Mouse (Mus musculus) hindbrain, embryonic 12.5 days (tissue): ENCODE data around the gene Etv6. TPM values are rescaled to one million over a fixed set of nuclear protein-coding genes. Genes with fewer than 3 reads are reported as not detected.

Experiments used
- ATAC-seq: fragments of 200-750 bp; cut with Nextera tagmentation; 2 replicates; pipeline ENCODE4 v1.8.0; 2017; ENCODE audit warnings: moderate TSS enrichment; ENCODE audit not compliant: low FRiP score
- H3K27ac ChIP-seq: fragments of 300-500 bp; sonication (generic); 2 replicates; pipeline ENCODE4 v1.5.1; 2016; ENCODE audit warnings: mild to moderate bottlenecking
- H3K27me3 ChIP-seq: fragments of 300-500 bp; sonication (generic); 2 replicates; pipeline ENCODE4 v1.6.1; 2016; ENCODE audit warnings: mild to moderate bottlenecking
- H3K36me3 ChIP-seq: fragments of 300-500 bp; sonication (generic); 2 replicates; pipeline ENCODE4 v1.6.1; 2016; ENCODE audit warnings: mild to moderate bottlenecking
- H3K4me1 ChIP-seq: fragments of 300-500 bp; sonication (generic); 2 replicates; pipeline ENCODE4 v1.6.1; 2016
- H3K4me2 ChIP-seq: fragments of 300-500 bp; sonication (generic); replicated peaks from 2 replicates; pipeline ENCODE4 v1.6.1; 2016; ENCODE audit warnings: mild to moderate bottlenecking
- H3K4me3 ChIP-seq: fragments of 300-500 bp; sonication (generic); 2 replicates; pipeline ENCODE4 v1.5.1; 2016; ENCODE audit warnings: mild to moderate bottlenecking
- H3K9ac ChIP-seq: fragments of 300-500 bp; sonication (generic); 2 replicates; pipeline ENCODE4 v1.6.1; 2016; ENCODE audit warnings: mild to moderate bottlenecking, moderate library complexity
- H3K9me3 ChIP-seq: fragments of 300-500 bp; sonication (generic); replicated peaks from 2 replicates; pipeline ENCODE4 v1.6.1; 2016; ENCODE audit warnings: mild to moderate bottlenecking
- WGBS: fragments of 180-500 bp; shearing (Covaris S2); methylation state at CpG from one replicate; pipeline ENCODE4 v1.1.7; 2016; 5-methylcytosine and 5-hydroxymethylcytosine counted together
- polyA plus RNA-seq: library from polyadenylated mRNA; unstranded; fragments of >200 nt; fragmentation: Nextera tagmentation; extraction: Ambion mirVana; gene quantifications from 2 replicates; pipeline ENCODE4 v1.2.1, GENCODE M21; 2016

Etv6 gene
- polyA plus RNA-seq, 1 experiment from 2014 or later = 11.7 TPM

- no peak overlapping the region for H3K9ac ChIP-seq
- no peak overlapping the region for H3K27ac ChIP-seq
- no peaks in the 10 kb centered on the region for H3K36me3 ChIP-seq
- no peak overlapping the region for H3K4me3 ChIP-seq
- no peaks in the 10 kb centered on the region for H3K9me3 ChIP-seq
- 79% methylated on average over 6 of the region's 6 CpGs for WGBS
- no peak overlapping the region for H3K4me2 ChIP-seq
- peaks cover 48% of the 10 kb centered on the region for H3K4me1 ChIP-seq
- no peaks in the 10 kb centered on the region for H3K27me3 ChIP-seq
- ATAC-seq = no peak
Observed at GRCm38 (mm10) chr6:134152539-134152938, 117.0 kb downstream of the Etv6 start.

- peaks cover 42% of the 10 kb centered on the region for H3K4me1 ChIP-seq
Observed at GRCm38 (mm10) chr6:134154746-134155145, 119.2 kb downstream of the Etv6 start.

GRCm38 (mm10) chr6:134155900-134156623 lies 120.6 kb downstream of the Etv6 start:
- Histone ChIP-seq H3K9ac (no peak overlapping the region), H3K27me3 (no peaks in the 10 kb centered on the region), H3K36me3 (no peaks in the 10 kb centered on the region), H3K4me2 (0 out of 2 replicates have a peak overlapping the region, but pooled peaks have one; percentile 15), H3K4me1 (peaks cover 42% of the 10 kb centered on the region), H3K27ac (peak overlapping the region; percentile 13; the same call in 1 of the 2 replicates), H3K4me3 (no peak overlapping the region), H3K9me3 (no peaks in the 10 kb centered on the region)
- ATAC-seq = peak; percentile 39
- 23% methylated on average over 8 of the region's 8 CpGs for WGBS

More at GRCm38 (mm10) chr6:134154746-134155145, 119.2 kb downstream of the Etv6 start:
- no peaks in the 10 kb centered on the region for H3K9me3 ChIP-seq
- H3K27ac ChIP-seq = no peak overlapping the region
- no peak for ATAC-seq
- H3K36me3 ChIP-seq = no peaks in the 10 kb centered on the region
- H3K4me2 ChIP-seq = no peak overlapping the region
- 86% methylated on average over 8 of the region's 8 CpGs for WGBS
- no peak overlapping the region for H3K4me3 ChIP-seq
- H3K27me3 ChIP-seq = no peaks in the 10 kb centered on the region
- H3K9ac ChIP-seq = no peak overlapping the region

- Histone ChIP-seq H3K4me3 (no peak overlapping the region), H3K9ac (no peak overlapping the region), H3K27ac (peak overlapping the region; percentile 37; the same call in 1 of the 2 replicates), H3K36me3 (no peaks in the 10 kb centered on the region; the same call in 1 of the 2 replicates), H3K4me1 (peaks cover 35% of the 10 kb centered on the region), H3K4me2 (no peak overlapping the region), H3K9me3 (no peaks in the 10 kb centered on the region), H3K27me3 (no peaks in the 10 kb centered on the region)
- 41% methylated on average over 6 of the region's 6 CpGs for WGBS
- peak; percentile 80 for ATAC-seq
Observed at GRCm38 (mm10) chr6:134157533-134158115, 122.1 kb downstream of the Etv6 start.

- Histone ChIP-seq H3K9ac (no peak overlapping the region), H3K4me2 (no peak overlapping the region), H3K4me1 (peaks cover 35% of the 10 kb centered on the region), H3K27me3 (no peaks in the 10 kb centered on the region), H3K9me3 (no peaks in the 10 kb centered on the region), H3K27ac (no peak overlapping the region), H3K36me3 (no peaks in the 10 kb centered on the region; the same call in 1 of the 2 replicates), H3K4me3 (no peak overlapping the region)
- ATAC-seq = no peak
- 86% methylated on average over 2 of the region's 2 CpGs for WGBS
Observed at GRCm38 (mm10) chr6:134158201-134158600, 122.7 kb downstream of the Etv6 start.

GRCm38 (mm10) chr6:134159672-134160071 lies 124.2 kb downstream of the Etv6 start:
- no peaks in the 10 kb centered on the region; the same call in 1 of the 2 replicates for H3K36me3 ChIP-seq
- no peaks in the 10 kb centered on the region for H3K9me3 ChIP-seq
- H3K9ac ChIP-seq = no peak overlapping the region
- 74% methylated on average over 4 of the region's 4 CpGs for WGBS
- H3K4me3 ChIP-seq = no peak overlapping the region
- no peak for ATAC-seq
- H3K4me2 ChIP-seq = no peak overlapping the region
- H3K4me1 ChIP-seq = peaks cover 32% of the 10 kb centered on the region
- H3K27me3 ChIP-seq = no peaks in the 10 kb centered on the region
- H3K27ac ChIP-seq = no peak overlapping the region

GRCm38 (mm10) chr6:134161040-134161439 lies 125.5 kb downstream of the Etv6 start:
- H3K9me3 ChIP-seq = no peaks in the 10 kb centered on the region
- H3K36me3 ChIP-seq = no peaks in the 10 kb centered on the region; the same call in 1 of the 2 replicates
- H3K27me3 ChIP-seq = no peaks in the 10 kb centered on the region
- peaks cover 20% of the 10 kb centered on the region for H3K4me1 ChIP-seq
- no peak overlapping the region for H3K27ac ChIP-seq
- H3K4me3 ChIP-seq = no peak overlapping the region
- 82% methylated on average over 13 of the region's 13 CpGs for WGBS
- no peak overlapping the region for H3K9ac ChIP-seq
- no peak overlapping the region for H3K4me2 ChIP-seq
- no peak for ATAC-seq

GRCm38 (mm10) chr6:134163346-134163745 lies 127.8 kb downstream of the Etv6 start:
- no peak overlapping the region for H3K27ac ChIP-seq
- 91% methylated on average over 1 of the region's 1 CpGs for WGBS
- H3K9me3 ChIP-seq = no peaks in the 10 kb centered on the region
- H3K27me3 ChIP-seq = no peaks in the 10 kb centered on the region
- H3K9ac ChIP-seq = no peak overlapping the region
- no peak for ATAC-seq
- H3K4me2 ChIP-seq = no peak overlapping the region
- no peak overlapping the region for H3K4me3 ChIP-seq
- H3K36me3 ChIP-seq = no peaks in the 10 kb centered on the region; the same call in 1 of the 2 replicates
- no peaks in the 10 kb centered on the region for H3K4me1 ChIP-seq

- H3K4me3 ChIP-seq = no peak overlapping the region
- H3K9ac ChIP-seq = no peak overlapping the region
- H3K4me1 ChIP-seq = no peaks in the 10 kb centered on the region
- no peaks in the 10 kb centered on the region; the same call in 1 of the 2 replicates for H3K36me3 ChIP-seq
- H3K9me3 ChIP-seq = no peaks in the 10 kb centered on the region
- no peak for ATAC-seq
- 79% methylated on average over 8 of the region's 8 CpGs for WGBS
- H3K27me3 ChIP-seq = no peaks in the 10 kb centered on the region
- no peak overlapping the region for H3K27ac ChIP-seq
- H3K4me2 ChIP-seq = no peak overlapping the region
Observed at GRCm38 (mm10) chr6:134164356-134164755, 128.9 kb downstream of the Etv6 start.

GRCm38 (mm10) chr6:134165012-134165411 lies 129.5 kb downstream of the Etv6 start:
- 68% methylated on average over 8 of the region's 8 CpGs for WGBS
- H3K4me3 ChIP-seq = no peak overlapping the region
- H3K27ac ChIP-seq = no peak overlapping the region
- H3K4me1 ChIP-seq = peaks cover 1% of the 10 kb centered on the region
- no peaks in the 10 kb centered on the region for H3K27me3 ChIP-seq
- H3K9me3 ChIP-seq = no peaks in the 10 kb centered on the region
- no peak overlapping the region for H3K4me2 ChIP-seq
- H3K36me3 ChIP-seq = no peaks in the 10 kb centered on the region; the same call in 1 of the 2 replicates
- ATAC-seq = no peak
- H3K9ac ChIP-seq = no peak overlapping the region

GRCm38 (mm10) chr6:134167963-134168362 lies 132.5 kb downstream of the Etv6 start:
- Histone ChIP-seq H3K36me3 (no peaks in the 10 kb centered on the region), H3K27ac (no peak overlapping the region), H3K4me1 (peaks cover 10% of the 10 kb centered on the region), H3K4me2 (no peak overlapping the region), H3K9ac (no peak overlapping the region), H3K27me3 (no peaks in the 10 kb centered on the region), H3K9me3 (no peaks in the 10 kb centered on the region), H3K4me3 (no peak overlapping the region)
- no peak for ATAC-seq
- WGBS = 70% methylated on average over 5 of the region's 5 CpGs

- no peak for ATAC-seq
- no peak overlapping the region for H3K4me2 ChIP-seq
- no peak overlapping the region for H3K27ac ChIP-seq
- peaks cover 10% of the 10 kb centered on the region for H3K4me1 ChIP-seq
- WGBS = 93% methylated on average over 11 of the region's 11 CpGs
- no peaks in the 10 kb centered on the region for H3K36me3 ChIP-seq
- H3K4me3 ChIP-seq = no peak overlapping the region
- no peaks in the 10 kb centered on the region for H3K9me3 ChIP-seq
- H3K27me3 ChIP-seq = no peaks in the 10 kb centered on the region
- H3K9ac ChIP-seq = no peak overlapping the region
Observed at GRCm38 (mm10) chr6:134168799-134169198, 133.3 kb downstream of the Etv6 start.
